Mouse (Mus musculus) T-helper 17 cell (primary cell): Measurements from ENCODE around the gene Tbx15.

ENCODE experiments used
- in situ Hi-C, 2 experiments: fragments of 300-600 bp; cut with MboI, MseI; formaldehyde crosslinking; loops; 1 replicate in 1 of 2; 2 replicates in 1 of 2; pipeline ENCODE4 v1.15.1; 2025; ENCODE audit warnings: high pct_unique_total_duplicates in 2 of 2

Tbx15 gene

DNA sequence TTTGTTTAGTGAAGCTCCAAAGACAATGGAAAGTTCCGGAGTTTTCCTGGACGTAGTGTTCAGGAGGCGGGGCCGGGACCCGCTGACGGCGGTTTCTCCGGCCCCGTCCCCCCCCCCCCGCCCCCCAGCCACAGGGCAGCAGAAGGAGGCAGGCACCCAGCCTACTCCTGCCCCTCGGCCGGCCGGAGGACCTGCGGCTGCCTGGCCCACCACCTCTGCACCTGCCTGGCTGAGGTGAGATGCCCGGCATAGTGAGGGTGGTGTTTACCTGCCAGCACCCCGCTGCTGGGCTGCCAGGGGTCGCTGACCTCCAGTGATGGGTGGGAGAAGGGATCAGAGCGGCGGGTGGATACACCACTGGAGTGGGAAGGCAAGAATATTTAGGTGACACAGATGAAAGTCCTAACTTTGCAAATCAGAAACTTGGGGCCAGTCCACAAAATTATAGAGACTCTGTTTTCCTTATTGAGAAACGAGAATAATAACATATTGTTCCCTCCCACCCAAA lies at the start of gene Tbx15:
Gene Tbx15 (plus strand): TSS at position 169 of the 508 bp plus-strand sequence.
- in situ Hi-C loops = loop anchor here in 1 of 2 experiments (10.0 kb wide), 1 partner anchor 1785 kb away; the partner anchor contains the start of gene Cd101

DNA sequence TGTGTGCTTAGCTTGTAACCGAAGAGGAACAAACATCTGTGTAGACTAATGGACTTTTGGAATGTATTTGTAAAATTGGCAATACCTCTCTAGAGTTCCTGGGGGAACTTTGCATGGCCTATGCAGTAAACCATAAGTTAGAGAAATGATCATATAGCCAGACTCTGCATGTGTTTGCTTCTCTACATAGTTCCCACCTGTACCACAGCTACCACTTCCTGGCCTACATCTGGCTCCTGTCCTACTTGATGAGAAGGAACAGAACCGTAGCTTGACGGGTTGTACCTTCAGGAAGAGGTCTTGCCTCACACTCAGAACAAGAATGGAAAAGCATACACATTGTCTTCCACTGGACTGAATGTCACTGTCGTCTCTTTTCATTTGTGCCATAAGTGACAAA lies 46.6 kb upstream of the Tbx15 start:
- in situ Hi-C loops = no loop called here

DNA sequence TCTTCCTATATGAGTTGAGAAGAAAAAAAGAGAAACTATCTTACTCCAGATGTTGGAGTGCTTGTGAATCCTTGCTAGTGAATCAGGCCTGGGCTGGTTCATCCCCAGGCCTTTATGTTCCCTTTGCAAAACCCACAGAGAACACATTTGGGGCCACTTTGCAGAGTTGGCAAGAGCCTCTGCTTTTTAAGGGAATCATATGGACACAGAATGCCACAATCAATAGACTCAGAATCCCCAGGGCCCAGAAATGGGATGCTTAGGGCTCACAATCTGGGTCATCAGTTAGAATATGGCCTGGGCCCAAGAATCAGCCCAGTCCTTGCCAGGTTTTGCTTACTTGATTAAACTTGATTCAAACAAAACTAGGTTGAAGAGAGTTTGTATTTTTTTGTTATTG lies 36.9 kb upstream of the Tbx15 start:
- in situ Hi-C loops = no loop called here

DNA sequence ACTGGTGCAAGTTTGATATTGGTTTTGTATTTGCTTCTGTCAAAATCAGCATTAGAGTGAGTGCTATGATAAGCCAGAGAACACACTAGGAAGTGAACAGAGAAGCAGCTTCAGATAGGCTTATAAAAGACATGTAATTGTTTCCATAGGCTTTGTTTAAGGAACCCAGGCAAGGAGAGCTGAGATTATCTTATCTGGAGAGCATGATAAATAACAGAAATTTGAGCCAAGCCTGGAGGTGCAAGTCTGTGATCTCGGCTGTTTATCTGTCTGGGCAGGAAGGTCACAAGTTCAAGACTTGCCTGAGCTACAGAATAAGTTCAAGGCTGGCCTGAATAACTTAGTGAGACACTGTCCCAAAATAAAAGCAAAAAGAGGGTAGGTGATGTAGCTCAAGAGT lies 31.8 kb upstream of the Tbx15 start:
- in situ Hi-C loops = no loop called here

DNA sequence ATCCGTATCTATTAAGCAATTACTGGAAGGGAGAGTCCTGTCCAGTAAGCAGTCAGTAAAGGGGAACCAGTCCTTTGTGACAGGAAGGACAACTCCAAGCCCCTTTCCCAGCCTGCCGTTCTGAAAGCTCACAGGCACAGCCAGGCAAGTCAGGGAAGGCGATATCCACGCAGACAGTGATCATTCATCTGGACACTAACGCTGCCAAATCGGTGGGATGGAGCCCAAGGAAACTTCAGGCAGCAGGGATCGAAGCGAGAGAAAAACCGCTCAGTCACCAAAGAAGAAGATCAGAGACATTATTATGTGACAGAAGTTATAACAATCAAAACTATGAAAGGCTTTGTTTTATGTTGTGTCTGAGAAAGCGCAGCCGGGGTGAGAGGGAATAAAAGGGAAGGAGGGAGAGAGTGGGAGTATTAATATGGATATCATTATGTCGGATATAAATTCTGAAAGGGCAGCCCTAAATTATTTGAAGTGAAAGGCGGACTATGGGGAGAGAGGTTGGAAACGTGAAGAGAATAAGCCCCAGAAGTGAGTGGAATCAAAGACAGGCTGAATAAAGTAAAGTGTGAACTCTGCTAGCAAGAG lies 29.0 kb upstream of the Tbx15 start:
- in situ Hi-C loops = no loop called here

DNA sequence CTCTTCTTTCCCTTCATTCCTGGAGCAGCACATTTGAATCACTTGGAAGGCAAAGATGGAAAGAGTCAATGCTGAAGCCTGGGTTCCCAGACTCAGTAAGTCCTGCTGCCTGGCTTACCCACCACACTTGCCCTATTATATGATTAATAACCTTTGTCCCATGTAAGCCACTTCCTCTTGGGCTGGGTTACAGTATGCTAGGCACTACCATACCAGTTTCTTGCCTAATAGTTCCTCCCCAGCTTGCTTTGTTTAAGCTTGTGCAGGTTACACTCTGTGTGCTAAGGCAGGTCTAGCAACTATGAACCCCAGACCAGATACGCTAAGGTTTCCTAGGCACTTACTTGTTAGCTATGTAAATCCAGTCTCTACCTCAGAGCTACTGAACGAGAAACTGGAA lies 12.4 kb upstream of the Tbx15 start:
- in situ Hi-C loops = loop anchor here in 1 of 2 experiments (10.0 kb wide), 1 partner anchor 887 kb away; no protein-coding TSS in a partner anchor

DNA sequence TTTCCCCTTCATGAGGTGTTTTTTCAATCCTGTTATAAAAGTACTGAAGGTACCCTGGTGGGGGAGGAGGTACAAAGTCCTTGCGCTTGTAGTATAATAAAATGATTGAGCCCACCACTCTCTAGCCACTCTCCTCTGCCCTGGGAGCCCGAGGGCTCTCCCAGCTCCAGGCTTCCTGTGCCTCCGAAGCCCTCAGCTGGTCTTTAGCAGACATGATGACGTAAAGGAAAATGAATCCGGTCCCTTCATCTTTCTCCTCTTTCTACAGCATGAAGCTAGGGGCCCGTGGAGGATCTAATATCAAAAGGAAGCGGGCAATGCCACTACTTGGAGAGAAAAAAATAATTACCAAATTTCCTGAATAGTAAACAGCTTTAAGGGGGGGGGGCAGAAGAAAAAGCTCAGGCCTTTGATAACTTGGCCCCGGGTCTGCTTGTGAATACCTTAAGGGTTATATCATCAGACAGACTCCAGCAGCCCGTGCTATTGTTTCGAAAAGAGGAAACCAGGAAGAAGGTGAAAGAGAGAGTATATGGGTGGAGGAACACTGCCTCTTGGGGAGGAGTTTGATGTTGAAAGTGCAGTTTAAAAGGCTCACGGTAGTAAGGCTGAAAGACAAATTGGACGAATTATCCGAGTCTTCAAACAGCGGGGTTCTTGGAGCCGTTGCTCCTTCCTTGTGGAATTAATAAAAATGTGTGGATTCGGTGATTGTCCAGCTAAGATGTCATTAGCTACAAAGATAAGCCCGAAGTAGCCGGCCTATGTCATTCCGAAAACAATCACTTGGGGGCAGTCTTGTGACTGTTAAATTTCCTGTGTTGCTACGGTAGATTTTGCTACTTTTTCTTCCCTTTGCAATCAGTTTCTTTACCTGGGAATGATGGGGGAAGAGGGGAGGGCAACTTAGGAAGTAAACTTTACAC lies 6.5 kb upstream of the Tbx15 start:
- in situ Hi-C loops = no loop called here

DNA sequence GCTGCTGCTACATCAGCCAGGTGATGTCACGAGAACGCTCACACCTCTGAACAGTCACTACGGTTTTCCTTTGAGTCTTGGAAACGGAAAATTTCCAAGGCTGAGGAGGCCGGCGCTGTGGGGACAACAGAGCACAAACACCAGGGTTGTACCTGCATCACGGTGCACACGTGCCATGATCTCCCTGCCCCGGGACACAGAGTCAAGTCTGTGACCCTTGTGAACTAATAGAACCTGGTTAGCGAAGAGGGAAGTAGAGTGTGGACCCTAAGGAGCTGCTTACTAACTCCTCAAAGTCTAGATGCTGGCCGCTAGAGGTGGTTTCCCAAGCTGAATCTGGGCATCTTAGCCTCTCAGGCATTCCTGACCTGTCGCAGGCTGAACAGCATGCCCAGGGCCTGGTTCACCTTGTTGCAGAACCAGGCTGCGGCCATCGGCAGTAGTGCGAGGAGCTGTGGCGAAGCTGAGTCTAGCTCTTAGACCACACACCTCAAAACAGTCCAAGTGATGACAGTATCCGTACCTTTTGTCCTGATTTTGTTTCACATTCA lies 5.8 kb upstream of the Tbx15 start:
- in situ Hi-C loops = no loop called here

DNA sequence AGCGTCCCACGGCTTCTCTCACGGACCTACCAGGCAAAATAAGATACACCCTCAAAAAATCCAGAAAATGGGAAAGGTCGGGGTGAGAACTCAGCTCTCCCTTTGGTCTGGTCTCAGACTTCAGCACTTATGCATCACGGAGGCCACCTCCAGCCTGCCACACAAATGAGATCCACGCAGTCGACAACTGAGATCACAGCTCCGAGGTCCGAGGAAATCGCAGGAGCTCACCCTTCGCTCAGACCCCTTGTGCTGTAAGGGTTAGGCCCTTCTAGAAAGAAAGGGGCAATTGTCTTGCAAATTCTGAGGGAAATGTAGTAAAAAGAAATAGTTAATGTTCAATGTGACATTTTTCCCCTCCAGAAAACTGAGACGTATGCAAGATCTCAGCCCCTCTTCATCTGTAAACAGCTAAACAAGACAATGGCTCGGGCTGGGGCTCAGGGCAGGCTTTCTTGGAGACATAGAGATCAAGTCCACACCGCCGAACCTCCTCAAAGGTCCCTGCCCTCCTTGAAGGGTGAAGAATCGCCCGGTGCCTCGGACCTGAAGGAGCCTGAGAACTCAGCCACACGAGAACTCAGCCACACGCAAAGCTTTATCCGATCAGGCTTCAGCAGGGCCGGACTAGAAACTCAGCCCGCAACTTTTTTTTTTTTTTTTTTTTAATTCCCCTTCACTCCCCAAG lies 4.9 kb upstream of the Tbx15 start:
- in situ Hi-C loops = no loop called here

DNA sequence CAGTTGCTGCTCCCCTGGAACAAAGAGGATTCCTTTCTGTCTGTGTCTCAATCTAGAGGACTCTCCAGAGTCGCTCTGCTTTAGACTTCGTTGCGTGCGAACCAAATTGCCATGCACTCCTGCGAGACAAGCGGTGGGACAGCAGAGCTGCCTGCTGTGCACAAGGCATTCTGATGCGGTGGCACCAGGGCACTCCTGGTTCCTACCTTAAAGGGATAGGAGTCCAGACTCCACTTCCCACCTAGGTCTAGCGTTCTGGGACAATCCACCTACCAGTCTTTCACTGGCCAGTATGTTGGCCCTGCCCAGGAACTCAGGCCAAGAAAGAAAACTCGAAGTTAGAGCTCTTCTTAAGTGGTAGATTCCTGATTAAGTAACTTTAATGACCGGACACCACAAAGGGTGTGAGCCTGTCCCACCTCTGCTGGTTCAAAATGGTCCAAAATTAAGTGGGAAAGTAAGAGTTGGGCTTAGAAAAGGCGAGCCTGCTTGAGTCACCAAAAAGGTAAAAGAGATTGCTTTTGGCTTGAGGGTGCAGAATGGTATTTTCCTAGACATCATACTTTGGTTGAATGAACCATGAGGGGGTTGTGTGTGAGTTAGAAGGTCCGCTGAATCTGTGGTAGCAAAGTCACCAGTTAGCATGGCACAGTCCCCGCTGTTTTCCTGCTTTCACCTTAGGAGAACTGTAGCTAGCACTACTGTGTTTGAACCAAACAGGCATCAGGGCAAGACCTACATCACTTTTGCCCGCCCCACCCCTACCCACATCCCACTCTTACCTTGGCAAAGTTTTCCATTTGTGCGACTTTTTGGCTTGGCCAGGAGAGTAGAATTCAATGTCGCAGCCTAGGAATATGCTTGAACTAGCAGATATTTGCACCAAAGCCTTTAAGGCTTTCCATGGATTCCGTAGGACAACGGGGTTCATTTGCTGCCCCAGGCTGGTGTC lies 4.1 kb upstream of the Tbx15 start:
- in situ Hi-C loops = no loop called here

DNA sequence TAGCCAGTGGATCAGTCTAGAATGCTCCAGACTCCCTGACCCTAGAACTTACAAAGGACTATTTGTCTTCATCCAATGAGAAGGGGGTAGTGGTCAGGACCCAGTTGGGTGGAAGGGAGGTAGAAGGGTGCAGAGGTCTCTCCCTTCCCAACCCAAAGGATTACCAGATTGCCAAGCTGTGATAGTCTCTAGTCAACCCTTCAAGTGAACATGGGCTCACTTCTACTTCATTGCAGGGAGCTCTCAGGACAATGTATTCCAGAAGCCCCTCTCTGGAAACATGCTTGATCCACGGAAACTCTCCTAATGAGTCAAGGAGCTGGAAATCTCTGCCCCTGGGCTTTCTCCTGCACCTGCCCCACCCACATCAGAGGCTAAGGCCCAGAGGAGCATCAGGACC lies 1.5 kb upstream of the Tbx15 start:
- in situ Hi-C loops = no loop called here

DNA sequence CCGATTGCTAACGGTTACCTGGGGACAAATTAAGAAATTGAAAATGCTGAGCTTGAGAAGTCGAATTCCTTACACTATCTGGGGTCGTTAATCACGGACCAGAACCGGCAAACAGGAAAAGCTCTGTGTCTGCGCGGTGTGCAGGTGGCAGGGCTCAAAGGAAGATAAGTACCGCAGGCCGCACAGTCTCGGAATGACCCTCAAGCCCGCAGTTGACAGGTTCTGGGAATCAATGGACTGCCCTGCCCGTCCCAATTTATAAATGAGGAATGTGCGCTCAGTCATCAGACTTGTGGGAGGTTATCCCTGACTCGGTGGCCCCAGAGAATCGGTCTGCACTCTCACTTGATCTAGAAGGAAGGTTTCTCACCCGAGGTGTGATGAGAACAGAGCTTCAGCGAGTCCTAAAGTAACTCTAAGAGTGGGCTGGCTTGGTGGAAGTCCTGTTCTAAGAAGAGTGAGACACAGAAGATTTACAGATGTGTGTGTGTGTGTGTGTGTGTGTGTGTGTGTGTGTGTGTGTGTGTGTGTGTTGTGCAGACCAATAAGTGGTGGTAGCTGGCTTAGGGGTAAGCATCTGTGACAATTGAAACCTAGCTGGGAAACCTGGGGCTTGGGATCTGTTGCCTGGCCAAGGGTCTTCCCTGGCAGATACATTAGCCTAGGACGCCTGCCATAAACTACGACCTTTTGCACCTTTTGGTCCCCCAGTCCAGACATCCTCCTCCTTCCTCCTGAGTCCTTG lies 708 bp upstream of the Tbx15 start:
- in situ Hi-C loops = loop anchor here in 1 of 2 experiments (10.0 kb wide), 1 partner anchor 1785 kb away; the partner anchor contains the start of gene Cd101

DNA sequence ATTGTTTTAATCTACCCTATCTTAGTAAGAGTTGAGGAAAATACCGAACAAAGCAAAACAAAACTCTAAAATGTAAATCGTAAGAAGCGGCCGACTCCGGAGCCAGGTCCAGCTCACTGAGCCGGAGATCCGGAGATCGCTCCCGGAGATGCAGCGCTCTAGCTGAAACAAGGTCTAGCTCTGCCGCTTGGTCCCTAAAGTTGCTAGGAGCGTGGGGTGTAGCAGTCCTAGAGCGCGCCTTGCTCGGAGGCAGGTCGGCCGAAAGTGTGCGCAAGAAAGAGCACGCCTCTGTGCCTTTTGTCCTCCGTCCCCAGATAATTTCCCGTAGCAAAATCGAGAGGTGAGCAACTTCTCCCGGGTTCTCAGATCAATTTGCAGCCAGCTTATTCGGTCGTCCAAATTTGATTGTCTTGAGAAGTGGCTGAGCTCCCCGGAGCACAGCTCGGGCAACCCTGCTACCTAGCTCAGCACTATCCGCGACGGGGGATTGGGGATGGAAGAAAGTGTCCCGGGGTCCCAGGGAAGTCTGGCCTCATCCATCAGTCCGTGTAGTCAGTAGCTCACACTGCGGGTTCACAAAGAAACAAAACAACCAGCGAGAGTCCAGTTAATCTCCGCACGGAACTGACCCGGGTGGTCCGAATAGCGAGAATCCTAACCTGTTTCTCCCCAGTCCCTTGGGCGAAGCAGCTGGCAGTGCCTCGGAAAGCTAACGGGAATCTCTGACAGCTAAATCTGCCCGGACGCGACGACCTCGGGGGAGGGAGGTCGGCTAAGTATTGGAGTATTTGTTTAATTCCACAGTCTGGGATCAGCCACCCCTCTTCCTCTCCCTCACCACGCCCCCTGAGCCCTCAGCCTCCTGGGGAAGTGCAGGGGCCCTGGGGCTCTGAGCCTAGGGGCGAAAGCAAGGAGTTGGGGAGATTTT lies 894 bp downstream of the Tbx15 start:
- in situ Hi-C loops = loop anchor here in 1 of 2 experiments (10.0 kb wide), 1 partner anchor 1784 kb away; the partner anchor contains the start of gene Cd101

DNA sequence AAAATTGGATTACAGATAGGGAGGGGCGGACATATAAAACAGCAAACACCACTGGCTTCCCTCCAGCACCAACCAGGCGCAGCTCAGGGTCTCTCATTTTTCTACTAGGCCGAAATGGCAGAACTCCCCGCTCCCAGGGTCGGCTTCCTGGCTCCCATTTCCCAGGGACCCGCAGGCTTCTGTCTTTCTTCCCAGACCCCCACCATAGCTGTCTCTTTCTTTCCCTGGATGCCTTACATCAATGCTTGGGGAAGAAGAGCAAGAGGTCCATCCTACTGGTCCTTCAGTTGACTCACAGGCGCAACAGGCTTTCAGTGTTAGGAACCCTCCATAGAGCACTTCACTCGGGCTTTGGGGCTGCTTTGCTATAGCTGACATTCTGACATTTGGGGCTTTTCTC lies 2.3 kb downstream of the Tbx15 start:
- in situ Hi-C loops = loop anchor here in 1 of 2 experiments (10.0 kb wide), 1 partner anchor 1782 kb away; the partner anchor contains the start of gene Cd101

DNA sequence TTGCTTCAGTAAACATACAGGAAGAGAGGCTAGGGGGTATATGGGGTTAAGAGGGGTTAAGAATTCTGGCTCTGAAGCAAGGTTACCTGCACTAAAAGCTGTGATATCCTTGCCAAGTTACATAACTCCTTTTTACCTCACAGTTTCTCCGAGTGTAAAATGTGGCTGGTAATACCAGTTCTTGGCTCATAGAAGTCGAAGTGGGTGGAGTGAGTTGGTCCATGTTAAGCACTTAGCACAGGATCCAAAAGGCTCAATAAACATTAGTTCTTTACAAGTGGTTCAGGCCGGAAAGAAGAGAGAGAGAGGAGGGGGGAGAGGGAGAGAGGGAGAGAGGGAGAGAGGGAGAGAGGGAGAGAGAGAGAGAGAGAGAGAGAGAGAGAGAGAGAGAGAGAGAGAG lies 5.2 kb downstream of the Tbx15 start:
- in situ Hi-C loops = loop anchor here in 1 of 2 experiments (10.0 kb wide), 1 partner anchor 1779 kb away; the partner anchor contains the start of gene Cd101

DNA sequence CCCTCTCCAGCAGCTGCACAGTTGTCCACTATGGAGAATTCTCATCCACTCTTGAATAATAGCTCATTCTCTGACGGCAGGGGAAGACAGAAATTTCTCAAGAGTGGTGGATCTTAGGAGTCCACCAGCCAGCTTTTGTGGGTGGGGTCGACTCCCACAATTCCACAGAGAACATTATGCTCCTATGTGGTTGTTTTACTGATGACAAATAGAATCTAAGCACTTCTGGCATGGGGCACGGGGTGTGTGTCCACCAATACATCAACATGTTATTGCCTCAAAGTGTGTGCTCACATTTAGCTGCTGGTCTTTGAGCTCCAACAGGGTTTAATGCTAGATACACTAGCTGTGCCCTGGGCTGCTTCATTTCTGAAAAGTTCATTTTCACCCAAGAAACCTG lies 6.4 kb downstream of the Tbx15 start:
- in situ Hi-C loops = loop anchor here in 1 of 2 experiments (10.0 kb wide), 1 partner anchor 1778 kb away; the partner anchor contains the start of gene Cd101

DNA sequence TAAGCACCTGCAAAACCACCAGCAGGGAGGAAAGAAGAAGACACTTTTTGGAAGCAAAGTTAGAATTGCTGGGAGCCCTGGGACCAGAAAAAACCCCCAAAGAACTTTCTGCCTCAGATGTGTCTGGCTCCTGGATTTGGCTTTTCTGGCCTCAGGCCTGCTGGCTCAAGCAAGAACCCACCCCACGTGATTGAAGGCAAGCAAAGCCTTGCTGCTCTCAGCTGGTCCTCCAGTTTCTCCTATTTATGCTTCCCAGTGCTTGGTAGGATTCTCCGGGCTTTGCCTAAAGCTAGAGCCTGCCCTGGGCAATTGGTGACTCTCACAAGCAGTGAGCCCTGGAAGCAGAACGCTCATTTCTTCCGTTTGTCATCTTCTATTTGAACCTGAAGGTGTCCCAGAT lies 7.4 kb downstream of the Tbx15 start:
- in situ Hi-C loops = loop anchor here in 1 of 2 experiments (10.0 kb wide), 1 partner anchor 1777 kb away; the partner anchor contains the start of gene Cd101
